Mouse (Mus musculus) stomach, embryonic 16.5 days (tissue): ENCODE results near the gene Cdk19. TPM values are rescaled to one million over a fixed set of nuclear protein-coding genes. Genes with fewer than 3 reads are reported as not detected.

Experiments used
- ATAC-seq: fragments of 200-750 bp; cut with Nextera tagmentation; 2 replicates; pipeline ENCODE4 v1.8.0; 2017; ENCODE audit warnings: moderate number of reproducible peaks, moderate TSS enrichment; ENCODE audit not compliant: insufficient read depth, low FRiP score
- H3K27ac ChIP-seq: fragments of 300-500 bp; sonication (generic); 2 replicates; pipeline ENCODE4 v1.5.1; 2014; ENCODE audit warnings: low read length
- H3K27me3 ChIP-seq: fragments of 300-500 bp; sonication (generic); 2 replicates; pipeline ENCODE4 v1.6.1; 2014; ENCODE audit warnings: low read length, control low read depth, mixed read lengths; ENCODE audit not compliant: control insufficient read depth, insufficient read depth
- H3K36me3 ChIP-seq: fragments of 300-500 bp; sonication (generic); 2 replicates; pipeline ENCODE4 v1.6.1; 2014; ENCODE audit warnings: low read length; ENCODE audit not compliant: control insufficient read depth, insufficient read depth
- H3K4me1 ChIP-seq: fragments of 300-500 bp; sonication (generic); 2 replicates; pipeline ENCODE4 v1.6.1; 2014; ENCODE audit warnings: low read length, control low read depth, mixed read lengths; ENCODE audit not compliant: control insufficient read depth, insufficient read depth
- H3K4me2 ChIP-seq: fragments of 300-500 bp; sonication (generic); 2 replicates; pipeline ENCODE4 v1.6.1; 2014; ENCODE audit warnings: low read depth, low read length, mixed read lengths
- H3K4me3 ChIP-seq: fragments of 300-500 bp; sonication (generic); replicated peaks from 2 replicates; pipeline ENCODE4 v1.5.1; 2014; ENCODE audit warnings: mild to moderate bottlenecking, low read length
- H3K9ac ChIP-seq: fragments of 300-500 bp; sonication (generic); 2 replicates; pipeline ENCODE4 v1.6.1; 2014; ENCODE audit warnings: low read length
- H3K9me3 ChIP-seq: fragments of 300-500 bp; sonication (generic); replicated peaks from 2 replicates; pipeline ENCODE4 v1.6.1; 2016; ENCODE audit warnings: low read length, control low read depth; ENCODE audit not compliant: control insufficient read depth
- WGBS: fragments of 180-500 bp; shearing (Covaris S2); extraction: QIAGEN DNeasy Blood & Tissue Kit; methylation state at CpG from one replicate; pipeline ENCODE4 v1.1.7; 2014; 5-methylcytosine and 5-hydroxymethylcytosine counted together
- polyA plus RNA-seq: library from polyadenylated mRNA; unstranded; fragments of >200 nt; fragmentation: Nextera tagmentation; extraction: Ambion mirVana; gene quantifications from 2 replicates; pipeline ENCODE4 v1.2.1, GENCODE M21; 2015

Gene Cdk19
- polyA plus RNA-seq, 1 experiment from 2014 or later: 8.4 TPM

DNA sequence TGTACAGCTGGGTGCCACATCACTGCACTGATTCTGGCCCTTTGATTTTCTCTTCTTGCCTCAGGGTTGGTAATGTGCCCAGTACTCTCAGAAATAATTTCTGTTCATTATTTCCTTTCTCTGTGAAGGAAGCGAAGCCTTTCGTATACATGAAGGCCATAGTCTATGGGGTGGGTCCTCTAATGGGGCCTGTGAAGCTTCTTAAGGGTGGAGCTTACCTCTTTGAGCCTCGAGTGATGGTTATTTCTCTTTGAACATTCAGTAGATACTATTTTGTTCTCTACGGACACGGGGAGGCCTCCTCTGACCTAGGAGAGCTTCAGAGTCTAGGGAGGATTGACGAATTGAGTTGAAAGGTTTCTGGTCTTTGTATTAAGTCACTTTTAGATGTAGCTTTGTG, 142.9 kb downstream of the Cdk19 start:
- H3K9me3 ChIP-seq: no peaks in the 10 kb centered on the region
- H3K4me1 ChIP-seq: 0 out of 2 replicates have a peak, but pooled peaks cover 1% of the 10 kb centered on the region
- H3K27me3 ChIP-seq: no peaks in the 10 kb centered on the region
- no peak overlapping the region for H3K9ac ChIP-seq
- H3K4me3 ChIP-seq: no peak overlapping the region
- no peak overlapping the region for H3K4me2 ChIP-seq
- ATAC-seq: no peak
- 0 out of 2 replicates have a peak, but pooled peaks cover 10% of the 10 kb centered on the region for H3K36me3 ChIP-seq
- WGBS: 72% methylated on average over 6 of the region's 6 CpGs
- H3K27ac ChIP-seq: no peak overlapping the region

GRCm38 (mm10) chr10:40489086-40489796, 149.9 kb downstream of the Cdk19 start:
- Histone ChIP-seq H3K4me2 (no peak overlapping the region), H3K9ac (no peak overlapping the region), H3K36me3 (no peaks in the 10 kb centered on the region), H3K4me3 (no peak overlapping the region), H3K27me3 (no peaks in the 10 kb centered on the region), H3K9me3 (no peaks in the 10 kb centered on the region), H3K4me1 (no peaks in the 10 kb centered on the region), H3K27ac (no peak overlapping the region)
- ATAC-seq: no peak
- 87% methylated on average over 6 of the region's 6 CpGs for WGBS

- Histone ChIP-seq H3K9ac (no peak overlapping the region), H3K36me3 (no peaks in the 10 kb centered on the region), H3K27ac (no peak overlapping the region), H3K4me2 (no peak overlapping the region), H3K4me1 (no peaks in the 10 kb centered on the region), H3K9me3 (no peaks in the 10 kb centered on the region), H3K4me3 (no peak overlapping the region), H3K27me3 (no peaks in the 10 kb centered on the region)
- 92% methylated on average over 7 of the region's 7 CpGs for WGBS
- ATAC-seq: no peak
Observed at GRCm38 (mm10) chr10:40491131-40491530, 151.8 kb downstream of the Cdk19 start.

DNA sequence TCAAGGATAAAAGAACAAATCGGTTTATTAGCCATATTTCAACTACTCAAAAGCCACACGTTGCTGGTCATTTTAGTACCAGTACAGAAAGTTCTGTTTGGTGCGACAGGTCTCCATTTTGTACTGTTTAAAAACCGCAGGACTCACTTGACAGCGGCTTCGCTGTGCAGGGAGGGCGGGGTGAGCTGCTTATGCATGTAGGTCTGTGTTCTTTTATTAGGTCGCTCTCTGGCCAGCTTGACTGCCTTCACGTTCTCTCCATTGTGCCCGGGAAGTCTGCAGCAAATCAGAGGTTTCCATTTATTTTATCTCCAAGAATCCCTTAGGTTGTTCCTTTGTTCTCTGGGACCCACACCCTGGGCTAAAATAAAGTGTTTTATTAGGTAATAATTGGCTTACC, 152.4 kb downstream of the Cdk19 start:
- no peak overlapping the region for H3K4me3 ChIP-seq
- H3K9me3 ChIP-seq: no peaks in the 10 kb centered on the region
- no peak for ATAC-seq
- no peak overlapping the region for H3K27ac ChIP-seq
- H3K36me3 ChIP-seq: no peaks in the 10 kb centered on the region
- no peaks in the 10 kb centered on the region for H3K27me3 ChIP-seq
- H3K9ac ChIP-seq: no peak overlapping the region
- no peaks in the 10 kb centered on the region for H3K4me1 ChIP-seq
- WGBS: 72% methylated on average over 10 of the region's 10 CpGs
- no peak overlapping the region for H3K4me2 ChIP-seq

GRCm38 (mm10) chr10:40494181-40495162, 155.1 kb downstream of the Cdk19 start:
- ATAC-seq: no peak
- Histone ChIP-seq H3K4me2 (no peak overlapping the region), H3K4me1 (no peaks in the 10 kb centered on the region), H3K4me3 (no peak overlapping the region), H3K9ac (no peak overlapping the region), H3K36me3 (no peaks in the 10 kb centered on the region), H3K9me3 (no peaks in the 10 kb centered on the region), H3K27ac (no peak overlapping the region), H3K27me3 (no peaks in the 10 kb centered on the region)
- 72% methylated on average over 9 of the region's 9 CpGs for WGBS

GRCm38 (mm10) chr10:40497301-40498041, 158.1 kb downstream of the Cdk19 start:
- Histone ChIP-seq H3K27ac (no peak overlapping the region), H3K4me2 (no peak overlapping the region), H3K36me3 (no peaks in the 10 kb centered on the region), H3K9me3 (no peaks in the 10 kb centered on the region), H3K9ac (no peak overlapping the region), H3K4me3 (no peak overlapping the region), H3K27me3 (no peaks in the 10 kb centered on the region), H3K4me1 (no peaks in the 10 kb centered on the region)
- no peak for ATAC-seq
- 44% methylated on average over 9 of the region's 9 CpGs for WGBS

GRCm38 (mm10) chr10:40498426-40498825, 159.1 kb downstream of the Cdk19 start:
- H3K36me3 ChIP-seq: no peaks in the 10 kb centered on the region
- no peaks in the 10 kb centered on the region for H3K4me1 ChIP-seq
- H3K9me3 ChIP-seq: no peaks in the 10 kb centered on the region
- no peak for ATAC-seq
- no peak overlapping the region for H3K4me3 ChIP-seq
- WGBS: 86% methylated on average over 4 of the region's 4 CpGs
- no peaks in the 10 kb centered on the region for H3K27me3 ChIP-seq
- H3K27ac ChIP-seq: no peak overlapping the region
- H3K9ac ChIP-seq: no peak overlapping the region
- H3K4me2 ChIP-seq: no peak overlapping the region

DNA sequence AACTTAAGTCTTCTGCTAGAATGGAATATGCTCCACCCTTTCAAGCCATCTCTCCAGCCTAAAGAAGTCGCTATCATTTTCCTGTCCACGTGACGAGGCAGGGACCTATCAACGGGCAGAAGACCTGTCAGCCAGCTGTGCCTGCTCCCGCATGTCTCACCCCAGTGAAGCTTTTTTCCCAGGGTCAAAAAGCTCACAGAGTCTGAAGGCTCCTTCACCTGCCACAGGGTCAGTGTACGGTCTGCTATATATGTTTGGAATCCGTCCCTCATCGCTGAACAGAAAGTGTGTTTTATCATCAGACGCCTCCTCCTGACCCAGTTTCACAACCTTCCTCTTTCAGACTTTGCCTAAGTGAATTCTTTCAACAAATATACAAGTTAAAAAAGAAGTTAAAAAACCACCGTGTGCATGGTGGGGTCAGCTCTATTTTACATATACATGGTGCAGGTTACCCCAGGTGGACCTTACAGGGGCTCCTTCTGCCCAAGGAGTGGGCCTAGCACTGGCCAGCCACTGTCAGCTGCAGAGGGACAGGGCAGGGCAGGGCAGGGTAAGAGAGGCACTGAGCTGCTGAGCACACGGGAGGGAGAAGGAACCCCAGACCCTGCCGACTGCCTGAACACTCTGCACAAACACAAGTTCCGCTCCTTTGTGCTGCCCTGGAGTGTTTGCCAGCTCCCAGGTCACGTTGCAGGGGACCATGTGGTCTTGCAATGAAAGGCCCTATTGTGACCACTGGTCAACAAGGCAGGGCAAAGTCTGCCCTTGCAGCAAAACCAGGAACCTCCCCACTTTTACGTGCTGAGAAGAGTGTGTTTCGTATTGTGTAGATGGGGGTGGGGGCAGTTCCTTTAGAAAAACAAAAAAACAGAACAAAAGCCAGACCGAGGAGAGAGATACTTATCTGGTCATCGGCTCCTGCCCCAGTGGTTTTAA, 160.2 kb downstream of the Cdk19 start:
- Histone ChIP-seq H3K27me3 (no peaks in the 10 kb centered on the region), H3K36me3 (no peaks in the 10 kb centered on the region), H3K9me3 (no peaks in the 10 kb centered on the region), H3K4me3 (no peak overlapping the region), H3K4me1 (no peaks in the 10 kb centered on the region), H3K27ac (peak overlapping the region; percentile 90), H3K4me2 (peak overlapping the region; percentile 29; the same call in 1 of the 2 replicates), H3K9ac (peak overlapping the region; percentile 26; the same call in 1 of the 2 replicates)
- 42% methylated on average over 18 of the region's 18 CpGs for WGBS
- peak; percentile 89 for ATAC-seq
